Mouse (Mus musculus) hindbrain, embryonic 14.5 days (tissue): ENCODE results near the gene Tyw1. TPM values are rescaled to one million over a fixed set of nuclear protein-coding genes. Genes with fewer than 3 reads are reported as not detected.
A peak's percentile ranks its signal among the peaks of the same experiment; 100 is the strongest.

ENCODE experiments used
- ATAC-seq: fragments of 200-750 bp; cut with Nextera tagmentation; 2 replicates; pipeline ENCODE4 v1.8.0; 2017; ENCODE audit warnings: moderate number of reproducible peaks, mild to moderate bottlenecking, moderate TSS enrichment, moderate library complexity; ENCODE audit not compliant: low FRiP score
- DNase-seq: peaks from one replicate; pipeline ENCODE4 v3.0.0-alpha.2; 2015; ENCODE audit warnings: low spot score
- H3K27ac ChIP-seq: fragments of 300-500 bp; sonication (generic); 2 replicates; pipeline ENCODE4 v1.5.1; 2014; ENCODE audit warnings: mild to moderate bottlenecking, moderate library complexity
- H3K27me3 ChIP-seq: fragments of 300-500 bp; sonication (generic); 2 replicates; pipeline ENCODE4 v1.6.1; 2014; ENCODE audit warnings: mild to moderate bottlenecking, low read length, mixed read lengths; ENCODE audit not compliant: control insufficient read depth, insufficient read depth
- H3K36me3 ChIP-seq: fragments of 300-500 bp; sonication (generic); replicated peaks from 2 replicates; pipeline ENCODE4 v1.6.1; 2014; ENCODE audit not compliant: control insufficient read depth, insufficient read depth
- H3K4me1 ChIP-seq: fragments of 300-500 bp; sonication (generic); replicated peaks from 2 replicates; pipeline ENCODE4 v1.6.1; 2014; ENCODE audit warnings: antibody characterized with exemption, low read length, mixed read lengths; ENCODE audit not compliant: control insufficient read depth, insufficient read depth
- H3K4me2 ChIP-seq: fragments of 300-500 bp; sonication (generic); replicated peaks from 2 replicates; pipeline ENCODE4 v1.6.1; 2014; ENCODE audit warnings: mild to moderate bottlenecking, moderate library complexity
- H3K4me3 ChIP-seq: fragments of 300-500 bp; sonication (generic); replicated peaks from 2 replicates; pipeline ENCODE4 v1.5.1; 2014; ENCODE audit warnings: mild to moderate bottlenecking, low read length
- H3K9ac ChIP-seq: fragments of 300-500 bp; sonication (generic); 2 replicates; pipeline ENCODE4 v1.6.1; 2014
- H3K9me3 ChIP-seq: fragments of 300-500 bp; sonication (generic); 2 replicates; pipeline ENCODE4 v1.6.1; 2016; ENCODE audit warnings: low read length; ENCODE audit not compliant: control insufficient read depth
- WGBS: fragments of 180-500 bp; shearing (Covaris S2); extraction: QIAGEN DNeasy Blood & Tissue Kit; methylation state at CpG from one replicate; pipeline ENCODE4 v1.1.7; 2014; 5-methylcytosine and 5-hydroxymethylcytosine counted together
- polyA plus RNA-seq: library from polyadenylated mRNA; unstranded; fragments of >200 nt; fragmentation: Nextera tagmentation; extraction: Ambion mirVana; gene quantifications from 2 replicates; pipeline ENCODE4 v1.2.1, GENCODE M21; 2014

Tyw1 gene
- polyA plus RNA-seq, 1 experiment from 2014 or later, result 20.8 TPM

- Histone ChIP-seq H3K27ac (peak overlapping the region; percentile 71), H3K9me3 (no peaks in the 10 kb centered on the region), H3K4me3 (peak overlapping the region; percentile 60), H3K4me1 (peaks cover 23% of the 10 kb centered on the region), H3K9ac (peak overlapping the region; percentile 72), H3K4me2 (peak overlapping the region; percentile 71), H3K27me3 (no peaks in the 10 kb centered on the region), H3K36me3 (peaks cover 25% of the 10 kb centered on the region)
- peak; percentile 96 for ATAC-seq
- WGBS, result 0% methylated on average over 25 of the region's 25 CpGs
- DNase-seq, result peak; percentile 91
These were observed 1.4 kb downstream of the Tyw1 start for GRCm38 (mm10) chr5:130256678-130257271.

GRCm38 (mm10) chr5:130257303-130257702 lies 1.9 kb downstream of the Tyw1 start:
- H3K27me3 ChIP-seq, result no peaks in the 10 kb centered on the region
- WGBS, result 12% methylated on average over 8 of the region's 8 CpGs
- no peak for DNase-seq
- peak overlapping the region; percentile 72 for H3K9ac ChIP-seq
- ATAC-seq, result no peak
- H3K9me3 ChIP-seq, result no peaks in the 10 kb centered on the region
- H3K36me3 ChIP-seq, result peaks cover 22% of the 10 kb centered on the region
- H3K27ac ChIP-seq, result peak overlapping the region; percentile 71
- peak overlapping the region; percentile 62 for H3K4me2 ChIP-seq
- peaks cover 23% of the 10 kb centered on the region for H3K4me1 ChIP-seq
- H3K4me3 ChIP-seq, result peak overlapping the region; percentile 60

- peaks cover 33% of the 10 kb centered on the region for H3K36me3 ChIP-seq
- WGBS, result 82% methylated on average over 11 of the region's 11 CpGs
- H3K9ac ChIP-seq, result no peak overlapping the region
- no peaks in the 10 kb centered on the region for H3K27me3 ChIP-seq
- H3K4me2 ChIP-seq, result no peak overlapping the region
- H3K4me1 ChIP-seq, result no peaks in the 10 kb centered on the region
- H3K27ac ChIP-seq, result no peak overlapping the region
- H3K9me3 ChIP-seq, result no peaks in the 10 kb centered on the region
- H3K4me3 ChIP-seq, result no peak overlapping the region
- ATAC-seq, result no peak
- DNase-seq, result no peak
These were observed 8.0 kb downstream of the Tyw1 start for GRCm38 (mm10) chr5:130263454-130263853.

- Histone ChIP-seq H3K4me2 (no peak overlapping the region), H3K36me3 (peaks cover 32% of the 10 kb centered on the region), H3K4me3 (no peak overlapping the region), H3K27me3 (no peaks in the 10 kb centered on the region), H3K9me3 (no peaks in the 10 kb centered on the region), H3K9ac (no peak overlapping the region), H3K27ac (no peak overlapping the region), H3K4me1 (no peaks in the 10 kb centered on the region)
- no peak for ATAC-seq
- DNase-seq, result no peak
- WGBS, result 94% methylated on average over 6 of the region's 6 CpGs
These were observed 9.1 kb downstream of the Tyw1 start for GRCm38 (mm10) chr5:130264433-130265005.

- Histone ChIP-seq H3K27ac (no peak overlapping the region), H3K4me1 (no peaks in the 10 kb centered on the region), H3K9ac (no peak overlapping the region), H3K36me3 (peaks cover 38% of the 10 kb centered on the region), H3K4me2 (no peak overlapping the region), H3K9me3 (no peaks in the 10 kb centered on the region), H3K27me3 (no peaks in the 10 kb centered on the region), H3K4me3 (no peak overlapping the region)
- ATAC-seq (no peak), DNase-seq (no peak)
- 93% methylated on average over 7 of the region's 7 CpGs for WGBS
These were observed 11.2 kb downstream of the Tyw1 start for GRCm38 (mm10) chr5:130266651-130267050.

- H3K4me2 ChIP-seq, result no peak overlapping the region
- H3K4me1 ChIP-seq, result no peaks in the 10 kb centered on the region
- 88% methylated on average over 1 of the region's 1 CpGs for WGBS
- peaks cover 39% of the 10 kb centered on the region for H3K36me3 ChIP-seq
- H3K27me3 ChIP-seq, result no peaks in the 10 kb centered on the region
- no peak overlapping the region for H3K27ac ChIP-seq
- no peak overlapping the region for H3K9ac ChIP-seq
- no peaks in the 10 kb centered on the region for H3K9me3 ChIP-seq
- no peak overlapping the region for H3K4me3 ChIP-seq
- no peak for DNase-seq
- no peak for ATAC-seq
These were observed 11.9 kb downstream of the Tyw1 start for GRCm38 (mm10) chr5:130267316-130267715.

- no peak overlapping the region for H3K4me2 ChIP-seq
- DNase-seq (no peak), ATAC-seq (no peak)
- H3K27ac ChIP-seq, result no peak overlapping the region
- peaks cover 45% of the 10 kb centered on the region for H3K36me3 ChIP-seq
- H3K27me3 ChIP-seq, result no peaks in the 10 kb centered on the region
- H3K9me3 ChIP-seq, result no peaks in the 10 kb centered on the region
- 84% methylated on average over 11 of the region's 11 CpGs for WGBS
- no peak overlapping the region for H3K4me3 ChIP-seq
- no peak overlapping the region for H3K9ac ChIP-seq
- no peaks in the 10 kb centered on the region for H3K4me1 ChIP-seq
These were observed 13.6 kb downstream of the Tyw1 start for GRCm38 (mm10) chr5:130268976-130269375.

GRCm38 (mm10) chr5:130272344-130272743 lies 16.9 kb downstream of the Tyw1 start:
- Histone ChIP-seq H3K36me3 (peaks cover 46% of the 10 kb centered on the region), H3K4me3 (no peak overlapping the region), H3K4me2 (no peak overlapping the region), H3K9ac (no peak overlapping the region), H3K27ac (no peak overlapping the region), H3K4me1 (no peaks in the 10 kb centered on the region), H3K27me3 (no peaks in the 10 kb centered on the region), H3K9me3 (no peaks in the 10 kb centered on the region)
- DNase-seq, result no peak
- ATAC-seq, result no peak
- 87% methylated on average over 1 of the region's 1 CpGs for WGBS

GRCm38 (mm10) chr5:130273046-130273445 lies 17.6 kb downstream of the Tyw1 start:
- no peaks in the 10 kb centered on the region for H3K9me3 ChIP-seq
- peaks cover 46% of the 10 kb centered on the region for H3K36me3 ChIP-seq
- H3K9ac ChIP-seq, result no peak overlapping the region
- no peak overlapping the region for H3K4me3 ChIP-seq
- no peaks in the 10 kb centered on the region for H3K27me3 ChIP-seq
- 91% methylated on average over 6 of the region's 6 CpGs for WGBS
- H3K27ac ChIP-seq, result no peak overlapping the region
- no peak for ATAC-seq
- H3K4me2 ChIP-seq, result no peak overlapping the region
- H3K4me1 ChIP-seq, result no peaks in the 10 kb centered on the region
- DNase-seq, result no peak
